Mouse (Mus musculus): ENCODE data around the gene Spats2.

DNA sequence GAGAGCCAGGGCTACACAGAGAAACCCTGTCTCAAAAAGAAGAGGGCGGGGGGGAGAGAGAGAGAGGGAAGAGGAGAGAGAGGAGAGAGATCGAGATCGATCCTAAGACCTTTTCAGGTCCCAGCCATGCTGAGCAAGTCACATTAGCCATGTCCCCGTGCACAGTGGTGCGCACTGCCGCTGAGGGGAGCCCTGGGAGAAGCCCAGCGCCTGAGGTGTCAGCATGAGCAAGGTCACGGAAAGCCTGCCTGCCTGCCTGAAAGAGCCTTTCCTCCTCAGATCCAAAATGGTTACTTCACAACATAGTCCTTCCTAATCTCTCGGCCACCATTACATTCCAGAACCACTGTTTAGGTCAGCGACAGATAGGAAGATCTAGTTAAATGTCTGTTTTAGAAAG is 68.6 kb downstream of the Spats2 start:
- TF ChIP-seq GATA1 (IDR thresholded peaks at IDR 0.05; ENCODE audit: borderline replicate concordance, low read length) = no peak
- TF ChIP-seq FLI1 (IDR thresholded peaks at IDR 0.05; ENCODE audit: low read length) = no peak
